Mouse (Mus musculus) forebrain, postnatal 0 days (tissue): ENCODE measurements around the gene Brpf3. TPM values are rescaled to one million over a fixed set of nuclear protein-coding genes. Genes with fewer than 3 reads are reported as not detected.

Source experiments
- ATAC-seq: fragments of 200-750 bp; cut with Nextera tagmentation; 2 replicates; pipeline ENCODE4 v1.8.0; 2017; ENCODE audit warnings: mild to moderate bottlenecking, moderate library complexity
- DNase-seq: peaks from one replicate; pipeline ENCODE4 v3.0.0-alpha.2; 2015
- H3K27ac ChIP-seq: fragments of 300-500 bp; sonication (generic); 2 replicates; pipeline ENCODE4 v1.5.1; 2014; ENCODE audit warnings: low read depth, mild to moderate bottlenecking, antibody characterized with exemption, low read length, moderate library complexity, mixed read lengths
- H3K27me3 ChIP-seq: fragments of 300-500 bp; sonication (generic); 2 replicates; pipeline ENCODE4 v1.6.1; 2014; ENCODE audit warnings: mild to moderate bottlenecking, low read length, mixed read lengths; ENCODE audit not compliant: insufficient read depth
- H3K36me3 ChIP-seq: fragments of 300-500 bp; sonication (generic); 2 replicates; pipeline ENCODE4 v1.6.1; 2014; ENCODE audit warnings: mild to moderate bottlenecking, moderate library complexity; ENCODE audit not compliant: insufficient read depth
- H3K4me1 ChIP-seq: fragments of 300-500 bp; sonication (generic); 2 replicates; pipeline ENCODE4 v1.6.1; 2014; ENCODE audit warnings: antibody characterized with exemption; ENCODE audit not compliant: insufficient read depth
- H3K4me2 ChIP-seq: fragments of 300-500 bp; sonication (generic); 2 replicates; pipeline ENCODE4 v1.6.1; 2014; ENCODE audit warnings: low read depth, mild to moderate bottlenecking, moderate library complexity
- H3K4me3 ChIP-seq: fragments of 300-500 bp; sonication (generic); 2 replicates; pipeline ENCODE4 v1.5.1; 2014; ENCODE audit warnings: low read depth, low read length, mixed read lengths
- H3K9ac ChIP-seq: fragments of 300-500 bp; sonication (generic); 2 replicates; pipeline ENCODE4 v1.6.1; 2014; ENCODE audit warnings: mild to moderate bottlenecking
- H3K9me3 ChIP-seq: fragments of 300-500 bp; sonication (generic); 2 replicates; pipeline ENCODE4 v1.6.1; 2016; ENCODE audit warnings: low read length
- CTCF ChIP-seq: sonication (generic); IDR thresholded peaks from 2 replicates; pipeline ENCODE4 v1.5.1; 2016; ENCODE audit warnings: antibody characterized with exemption, control low read depth, low read depth
- WGBS: fragments of 180-500 bp; shearing (Covaris S2); extraction: QIAGEN DNeasy Blood & Tissue Kit; methylation state at CpG from one replicate; pipeline ENCODE4 v1.1.7; 2014; 5-methylcytosine and 5-hydroxymethylcytosine counted together
- polyA plus RNA-seq: library from polyadenylated mRNA; unstranded; fragments of >200 nt; fragmentation: Nextera tagmentation; extraction: Ambion mirVana; gene quantifications from 2 replicates; pipeline ENCODE4 v1.2.1, GENCODE M21; 2015
- total RNA-seq: library from RNA; depleted of rRNA; stranded (reverse); fragments of >200 nt; gene quantifications from 2 replicates; pipeline ENCODE4 v1.2.3, GENCODE M21; 2014; rRNA removed

The Brpf3 gene
- total and polyA plus RNA-seq, 2 experiments from 2014 or later: 4.1 to 13.0 TPM

DNA sequence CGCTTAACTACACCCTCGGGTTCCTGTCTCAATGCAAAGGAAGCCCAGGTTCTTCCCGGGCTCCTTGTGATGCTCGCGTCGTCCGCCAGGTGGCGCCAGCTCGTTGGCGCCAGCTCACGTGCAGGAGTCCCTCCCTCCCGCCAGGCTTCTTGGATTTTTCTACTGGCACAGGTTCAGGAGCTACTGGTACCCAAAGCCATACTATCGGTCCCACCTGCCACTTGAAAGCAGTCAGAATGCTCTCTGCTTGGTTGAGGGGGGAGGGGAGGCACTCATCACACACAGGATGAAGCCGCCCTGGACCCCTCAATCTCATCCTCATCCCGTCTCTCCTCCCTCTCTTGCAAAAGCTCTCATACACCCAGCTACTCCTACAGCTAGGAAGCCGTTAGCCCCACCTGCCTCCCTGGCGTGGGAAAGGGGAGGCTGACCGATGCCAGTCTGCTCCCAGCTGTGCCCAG lies 79.1 kb downstream of the Brpf3 start:
- H3K27ac ChIP-seq: no peak overlapping the region
- H3K27me3 ChIP-seq: no peaks in the 10 kb centered on the region
- TF ChIP-seq CTCF: peak; percentile 95
- no peak overlapping the region for H3K9ac ChIP-seq
- 5% methylated on average over 18 of the region's 18 CpGs for WGBS
- H3K9me3 ChIP-seq: no peaks in the 10 kb centered on the region
- DNase-seq: peak; percentile 93
- peak overlapping the region; percentile 27 for H3K4me2 ChIP-seq
- peak; percentile 30 for ATAC-seq
- peaks cover 6% of the 10 kb centered on the region; the same call in 1 of the 2 replicates for H3K4me1 ChIP-seq
- no peak overlapping the region for H3K4me3 ChIP-seq
- no peaks in the 10 kb centered on the region for H3K36me3 ChIP-seq

DNA sequence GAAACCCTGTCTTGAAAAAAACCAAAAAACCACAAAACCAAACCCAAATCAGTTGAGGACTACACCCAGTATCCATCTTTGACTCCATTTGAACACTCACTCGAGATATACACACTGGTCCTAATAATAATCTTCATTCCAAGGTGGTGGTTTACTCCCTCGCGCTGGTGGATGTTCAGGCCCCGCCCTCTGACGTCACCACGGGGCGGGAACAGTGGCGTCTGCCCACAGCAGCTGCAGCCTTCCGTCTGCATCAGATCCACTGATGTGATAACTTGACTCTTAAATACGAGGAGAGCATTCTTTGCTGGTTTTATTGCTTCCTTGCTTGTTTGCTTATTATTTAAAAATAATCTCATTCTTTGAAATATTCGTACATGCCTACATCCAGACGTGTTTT lies 81.4 kb downstream of the Brpf3 start:
- 4% methylated on average over 12 of the region's 12 CpGs for WGBS
- H3K9me3 ChIP-seq: no peaks in the 10 kb centered on the region
- no peaks in the 10 kb centered on the region for H3K36me3 ChIP-seq
- H3K4me3 ChIP-seq: no peak overlapping the region
- no peaks in the 10 kb centered on the region for H3K27me3 ChIP-seq
- DNase-seq (peak; percentile 81), ATAC-seq (peak; percentile 73)
- H3K4me2 ChIP-seq: peak overlapping the region; percentile 31
- H3K9ac ChIP-seq: no peak overlapping the region
- H3K4me1 ChIP-seq: no peaks in the 10 kb centered on the region
- no peak overlapping the region for H3K27ac ChIP-seq
- no peak for TF ChIP-seq CTCF

DNA sequence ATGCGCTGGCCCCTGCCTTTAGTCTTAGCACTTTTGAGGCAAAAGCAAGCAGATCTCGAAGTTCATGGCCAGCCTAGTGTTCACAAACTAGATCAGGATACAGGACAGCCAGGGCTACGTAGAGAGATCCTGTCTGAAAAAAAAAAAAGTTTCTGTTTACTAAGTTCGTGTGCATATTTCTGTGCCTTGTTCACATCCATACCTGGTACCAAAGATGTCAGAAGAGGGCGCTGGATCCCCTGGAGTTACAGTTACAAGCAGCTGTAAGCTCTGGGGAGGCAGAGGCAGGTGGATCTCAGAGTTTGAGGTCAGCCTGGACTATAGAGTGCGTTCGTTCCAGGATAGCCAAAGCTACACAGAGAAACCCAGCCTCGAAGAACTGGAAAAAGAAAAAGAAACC lies 81.9 kb downstream of the Brpf3 start:
- no peak for ATAC-seq
- TF ChIP-seq CTCF: no peak

DNA sequence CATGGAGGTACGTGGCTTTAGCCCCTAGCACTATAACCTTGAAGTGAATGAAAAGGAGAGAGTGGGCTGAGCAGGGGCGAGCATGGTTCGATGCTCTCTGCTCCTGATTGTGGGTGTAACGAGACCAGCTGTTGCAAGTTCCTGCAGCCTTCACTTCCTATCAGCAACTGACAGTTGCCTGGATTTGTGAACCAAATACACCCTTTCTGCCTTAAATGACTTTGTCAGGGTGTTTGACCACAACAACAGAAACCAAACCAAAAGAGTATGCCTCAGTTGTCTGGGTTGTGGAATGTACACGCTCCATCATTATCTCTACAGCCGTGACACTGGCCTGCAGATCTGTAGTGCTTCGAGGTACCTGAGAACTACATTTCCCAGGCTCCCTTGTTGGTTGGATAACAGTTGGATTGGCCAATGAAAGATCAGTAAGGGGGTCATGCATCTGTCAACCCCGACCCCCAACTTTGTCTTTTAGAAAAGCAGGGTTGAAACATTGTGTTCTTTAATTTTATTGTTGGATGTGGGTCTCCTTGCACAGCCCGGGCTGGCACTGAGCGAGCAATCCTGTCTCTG lies 83.1 kb downstream of the Brpf3 start:
- Histone ChIP-seq H3K9ac (no peak overlapping the region), H3K36me3 (no peaks in the 10 kb centered on the region), H3K9me3 (no peaks in the 10 kb centered on the region), H3K27me3 (no peaks in the 10 kb centered on the region), H3K27ac (no peak overlapping the region), H3K4me2 (no peak overlapping the region), H3K4me1 (no peaks in the 10 kb centered on the region), H3K4me3 (no peak overlapping the region)
- ATAC-seq (no peak), DNase-seq (no peak)
- TF ChIP-seq CTCF: no peak
- WGBS: 73% methylated on average over 10 of the region's 10 CpGs

More for the DNA sequence above, 81.9 kb downstream of the Brpf3 start:
- Histone ChIP-seq H3K36me3 (no peaks in the 10 kb centered on the region), H3K27me3 (no peaks in the 10 kb centered on the region), H3K4me1 (no peaks in the 10 kb centered on the region), H3K9me3 (no peaks in the 10 kb centered on the region), H3K27ac (no peak overlapping the region), H3K4me3 (no peak overlapping the region), H3K4me2 (peak overlapping the region; percentile 31; the same call in 1 of the 2 replicates), H3K9ac (no peak overlapping the region)
- WGBS: 62% methylated on average over 8 of the region's 8 CpGs
- DNase-seq: no peak

DNA sequence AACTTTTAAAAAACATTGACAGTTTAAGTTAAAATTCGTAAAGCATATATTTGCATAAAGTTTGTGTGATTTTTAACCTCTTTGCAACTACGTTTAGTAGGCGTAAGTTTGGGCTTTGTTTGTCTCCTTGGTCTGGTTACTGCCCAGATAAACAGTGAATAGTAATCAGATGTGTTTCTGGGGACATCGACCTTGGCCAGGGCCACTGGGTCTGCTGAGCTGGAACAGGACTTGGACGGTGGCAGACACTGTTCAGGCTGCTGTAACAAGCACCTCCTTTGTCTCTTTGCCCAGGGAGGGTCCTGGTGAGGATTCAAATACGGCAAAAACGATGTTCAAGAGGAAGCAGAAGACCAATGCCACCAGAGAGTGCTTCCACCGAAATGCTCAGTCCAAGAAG lies 84.3 kb downstream of the Brpf3 start:
- ATAC-seq (no peak), DNase-seq (no peak)
- Histone ChIP-seq H3K36me3 (no peaks in the 10 kb centered on the region), H3K9ac (no peak overlapping the region), H3K27ac (no peak overlapping the region), H3K4me2 (no peak overlapping the region), H3K4me1 (no peaks in the 10 kb centered on the region), H3K27me3 (no peaks in the 10 kb centered on the region), H3K4me3 (no peak overlapping the region), H3K9me3 (no peaks in the 10 kb centered on the region)
- TF ChIP-seq CTCF: no peak
- WGBS: 85% methylated on average over 8 of the region's 8 CpGs

DNA sequence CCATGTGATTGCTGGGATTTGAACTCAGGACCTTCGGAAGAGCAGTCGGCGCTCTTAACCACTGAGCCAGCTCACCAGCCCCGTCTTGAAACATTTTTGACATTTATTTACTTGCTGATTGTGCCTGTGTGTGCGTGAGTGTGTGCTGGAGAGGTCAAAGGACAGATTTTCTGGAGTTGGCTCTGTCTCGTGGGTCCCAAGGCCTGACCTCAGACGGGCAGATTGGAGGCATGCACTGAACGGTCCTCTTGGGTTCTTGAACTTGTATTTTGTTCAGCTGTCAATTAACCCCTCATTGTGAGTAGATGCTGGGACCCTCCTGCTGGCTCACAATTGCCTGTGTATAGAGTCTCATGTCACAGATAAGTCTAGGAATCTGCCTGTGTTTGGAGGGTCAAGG lies 85.4 kb downstream of the Brpf3 start:
- DNase-seq (no peak), ATAC-seq (no peak)
- no peaks in the 10 kb centered on the region for H3K36me3 ChIP-seq
- no peak for TF ChIP-seq CTCF
- H3K4me1 ChIP-seq: no peaks in the 10 kb centered on the region
- no peaks in the 10 kb centered on the region for H3K9me3 ChIP-seq
- no peak overlapping the region for H3K4me2 ChIP-seq
- 82% methylated on average over 8 of the region's 8 CpGs for WGBS
- no peak overlapping the region for H3K27ac ChIP-seq
- no peak overlapping the region for H3K4me3 ChIP-seq
- H3K27me3 ChIP-seq: no peaks in the 10 kb centered on the region
- no peak overlapping the region for H3K9ac ChIP-seq

Other genes starting within 250 kb of the Brpf3 start
- not detected in 2 replicates for gene Clps, start 240.3 kb upstream of the Brpf3 start, total RNA-seq
- not detected in 2 replicates for gene Clps, start 240.3 kb upstream of the Brpf3 start, polyA plus RNA-seq
- 10.6 and 11.9 TPM in 2 replicates for gene Lhfpl5, start 225.4 kb upstream of the Brpf3 start, total RNA-seq
- 11.4 and 13.2 TPM in 2 replicates for gene Lhfpl5, start 225.4 kb upstream of the Brpf3 start, polyA plus RNA-seq
- gene Srpk1, start 178.4 kb upstream of the Brpf3 start, total RNA-seq: 55.4 and 69.6 TPM in 2 replicates
- gene Srpk1, start 178.4 kb upstream of the Brpf3 start, polyA plus RNA-seq: 66.6 and 75.1 TPM in 2 replicates
- 2.0 and 3.3 TPM in 2 replicates for gene Slc26a8, start 110.9 kb upstream of the Brpf3 start, total RNA-seq
- gene Slc26a8, start 110.9 kb upstream of the Brpf3 start, polyA plus RNA-seq: 1.3 and 1.8 TPM in 2 replicates
- 28.7 and 33.5 TPM in 2 replicates for gene Mapk14, start 109.8 kb upstream of the Brpf3 start, total RNA-seq
- gene Mapk14, start 109.8 kb upstream of the Brpf3 start, polyA plus RNA-seq: 16.6 and 20.4 TPM in 2 replicates
- gene AC170998.1, start 75.0 kb upstream of the Brpf3 start, total RNA-seq: 1.2 and 5.6 TPM in 2 replicates
- gene AC170998.1, start 75.0 kb upstream of the Brpf3 start, polyA plus RNA-seq: 1.7 TPM in 1 of 2 replicates, not detected in the other
- gene Mapk13, start 31.8 kb upstream of the Brpf3 start, total RNA-seq: 0.14 and 0.38 TPM in 2 replicates
- 0.53 and 1.0 TPM in 2 replicates for gene Mapk13, start 31.8 kb upstream of the Brpf3 start, polyA plus RNA-seq
- not detected in 2 replicates for gene Pnpla1, start 57.3 kb downstream of the Brpf3 start, total RNA-seq
- gene Pnpla1, start 57.3 kb downstream of the Brpf3 start, polyA plus RNA-seq: 0.04 TPM in 1 of 2 replicates, not detected in the other
- 3.3 and 4.1 TPM in 2 replicates for gene 4930539E08Rik, start 114.2 kb downstream of the Brpf3 start, total RNA-seq
- 1.8 and 2.1 TPM in 2 replicates for gene 4930539E08Rik, start 114.2 kb downstream of the Brpf3 start, polyA plus RNA-seq
- not detected in 2 replicates for gene Pxt1, start 142.8 kb downstream of the Brpf3 start, total RNA-seq
- gene Pxt1, start 142.8 kb downstream of the Brpf3 start, polyA plus RNA-seq: not detected in 2 replicates
- gene Kctd20, start 150.9 kb downstream of the Brpf3 start, total RNA-seq: 69.2 and 77.3 TPM in 2 replicates
- 63.4 and 72.9 TPM in 2 replicates for gene Kctd20, start 150.9 kb downstream of the Brpf3 start, polyA plus RNA-seq
- gene Stk38, start 206.9 kb downstream of the Brpf3 start, total RNA-seq: 49.0 and 58.8 TPM in 2 replicates
- 32.8 and 43.7 TPM in 2 replicates for gene Stk38, start 206.9 kb downstream of the Brpf3 start, polyA plus RNA-seq
- gene Srsf3, start 231.5 kb downstream of the Brpf3 start, total RNA-seq: 263 and 287 TPM in 2 replicates
- gene Srsf3, start 231.5 kb downstream of the Brpf3 start, polyA plus RNA-seq: 367 and 416 TPM in 2 replicates